Mouse (Mus musculus) hindbrain, embryonic 12.5 days (tissue): Measurements from ENCODE around the gene Atg9b. TPM values are rescaled to one million over a fixed set of nuclear protein-coding genes. Genes with fewer than 3 reads are reported as not detected.
A peak's percentile ranks its signal among the peaks of the same experiment; 100 is the strongest.

Experiments
- ATAC-seq: fragments of 200-750 bp; cut with Nextera tagmentation; 2 replicates; pipeline ENCODE4 v1.8.0; 2017; ENCODE audit warnings: moderate TSS enrichment; ENCODE audit not compliant: low FRiP score
- H3K27ac ChIP-seq: fragments of 300-500 bp; sonication (generic); 2 replicates; pipeline ENCODE4 v1.5.1; 2016; ENCODE audit warnings: mild to moderate bottlenecking
- H3K27me3 ChIP-seq: fragments of 300-500 bp; sonication (generic); 2 replicates; pipeline ENCODE4 v1.6.1; 2016; ENCODE audit warnings: mild to moderate bottlenecking
- H3K36me3 ChIP-seq: fragments of 300-500 bp; sonication (generic); 2 replicates; pipeline ENCODE4 v1.6.1; 2016; ENCODE audit warnings: mild to moderate bottlenecking
- H3K4me1 ChIP-seq: fragments of 300-500 bp; sonication (generic); 2 replicates; pipeline ENCODE4 v1.6.1; 2016
- H3K4me2 ChIP-seq: fragments of 300-500 bp; sonication (generic); replicated peaks from 2 replicates; pipeline ENCODE4 v1.6.1; 2016; ENCODE audit warnings: mild to moderate bottlenecking
- H3K4me3 ChIP-seq: fragments of 300-500 bp; sonication (generic); 2 replicates; pipeline ENCODE4 v1.5.1; 2016; ENCODE audit warnings: mild to moderate bottlenecking
- H3K9ac ChIP-seq: fragments of 300-500 bp; sonication (generic); 2 replicates; pipeline ENCODE4 v1.6.1; 2016; ENCODE audit warnings: mild to moderate bottlenecking, moderate library complexity
- H3K9me3 ChIP-seq: fragments of 300-500 bp; sonication (generic); replicated peaks from 2 replicates; pipeline ENCODE4 v1.6.1; 2016; ENCODE audit warnings: mild to moderate bottlenecking
- WGBS: fragments of 180-500 bp; shearing (Covaris S2); methylation state at CpG from one replicate; pipeline ENCODE4 v1.1.7; 2016; 5-methylcytosine and 5-hydroxymethylcytosine counted together
- polyA plus RNA-seq: library from polyadenylated mRNA; unstranded; fragments of >200 nt; fragmentation: Nextera tagmentation; extraction: Ambion mirVana; gene quantifications from 2 replicates; pipeline ENCODE4 v1.2.1, GENCODE M21; 2016

Atg9b gene
- polyA plus RNA-seq, 1 experiment from 2014 or later: 0.46 TPM

GRCm38 (mm10) chr5:24343379-24343778 lies 48.6 kb downstream of the Atg9b start:
- H3K4me1 ChIP-seq: peaks cover 58% of the 10 kb centered on the region
- no peaks in the 10 kb centered on the region for H3K9me3 ChIP-seq
- H3K4me2 ChIP-seq: peak overlapping the region; percentile 26; the same call in 1 of the 2 replicates
- 0 out of 2 replicates have a peak, but pooled peaks have one; percentile 7 for ATAC-seq
- H3K36me3 ChIP-seq: no peaks in the 10 kb centered on the region
- H3K4me3 ChIP-seq: no peak overlapping the region
- H3K9ac ChIP-seq: 0 out of 2 replicates have a peak overlapping the region, but pooled peaks have one; percentile 45
- peaks cover 7% of the 10 kb centered on the region; the same call in 1 of the 2 replicates for H3K27me3 ChIP-seq
- peak overlapping the region; percentile 97 for H3K27ac ChIP-seq

GRCm38 (mm10) chr5:24342966-24343365 lies 49.0 kb downstream of the Atg9b start:
- Histone ChIP-seq H3K4me3 (no peak overlapping the region), H3K4me1 (peaks cover 56% of the 10 kb centered on the region)
- WGBS: 41% methylated on average over 8 of the region's 8 CpGs

DNA sequence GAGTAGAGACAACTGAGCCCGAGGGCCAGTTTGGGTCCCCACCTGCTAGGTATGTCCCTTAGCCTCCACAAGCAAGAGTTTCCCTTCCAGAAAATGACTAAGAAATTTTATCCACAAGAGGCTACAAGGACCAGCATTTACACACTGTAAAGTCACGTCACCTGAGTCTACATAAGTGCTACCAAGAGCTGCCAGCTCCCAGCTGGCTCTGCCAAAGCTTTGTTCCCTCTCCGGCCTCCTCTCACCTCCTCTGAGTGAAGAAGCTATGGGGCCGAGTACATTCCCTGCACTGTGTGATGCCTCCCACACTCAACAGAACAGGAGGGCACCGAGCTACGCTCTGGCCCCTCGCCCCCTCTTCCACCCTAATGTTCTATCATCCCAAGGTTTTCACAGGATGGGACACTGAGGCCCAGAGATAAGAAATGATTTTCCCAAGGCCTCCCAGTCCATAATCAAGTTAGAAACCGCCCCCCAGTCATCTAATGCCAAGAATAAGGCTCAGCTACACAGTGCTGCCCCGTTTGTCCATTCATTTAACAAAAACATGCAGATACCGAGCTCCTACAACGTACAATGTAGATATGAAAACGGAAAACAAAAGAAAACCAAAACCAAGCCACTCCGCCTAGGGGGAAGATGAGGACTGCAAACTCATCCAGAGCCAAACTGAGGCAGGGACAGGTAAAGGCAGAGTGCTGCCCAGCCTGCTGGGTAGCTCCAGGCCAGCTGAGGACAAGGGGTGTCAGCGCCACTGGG lies 49.6 kb downstream of the Atg9b start:
- H3K27ac ChIP-seq: peak overlapping the region; percentile 97
- H3K9me3 ChIP-seq: no peaks in the 10 kb centered on the region
- no peak overlapping the region for H3K9ac ChIP-seq
- no peaks in the 10 kb centered on the region for H3K36me3 ChIP-seq
- WGBS: 77% methylated on average over 14 of the region's 14 CpGs
- H3K4me1 ChIP-seq: peaks cover 56% of the 10 kb centered on the region
- peaks cover 5% of the 10 kb centered on the region; the same call in 1 of the 2 replicates for H3K27me3 ChIP-seq
- H3K4me2 ChIP-seq: no peak overlapping the region
- H3K4me3 ChIP-seq: no peak overlapping the region
- ATAC-seq: no peak

More at GRCm38 (mm10) chr5:24342966-24343365, 49.0 kb downstream of the Atg9b start:
- 0 out of 2 replicates have a peak overlapping the region, but pooled peaks have one; percentile 26 for H3K4me2 ChIP-seq
- ATAC-seq: no peak
- peak overlapping the region; percentile 97 for H3K27ac ChIP-seq
- no peaks in the 10 kb centered on the region for H3K9me3 ChIP-seq
- H3K9ac ChIP-seq: no peak overlapping the region
- H3K36me3 ChIP-seq: no peaks in the 10 kb centered on the region
- peaks cover 7% of the 10 kb centered on the region; the same call in 1 of the 2 replicates for H3K27me3 ChIP-seq

- no peaks in the 10 kb centered on the region for H3K27me3 ChIP-seq
- H3K4me2 ChIP-seq: no peak overlapping the region
- no peaks in the 10 kb centered on the region for H3K9me3 ChIP-seq
- H3K4me1 ChIP-seq: peaks cover 55% of the 10 kb centered on the region
- no peak overlapping the region for H3K4me3 ChIP-seq
- no peak overlapping the region for H3K9ac ChIP-seq
- no peak overlapping the region for H3K27ac ChIP-seq
- no peaks in the 10 kb centered on the region for H3K36me3 ChIP-seq
- ATAC-seq: no peak
- WGBS: 73% methylated on average over 2 of the region's 2 CpGs
These were observed 54.1 kb downstream of the Atg9b start for GRCm38 (mm10) chr5:24337821-24338220.

DNA sequence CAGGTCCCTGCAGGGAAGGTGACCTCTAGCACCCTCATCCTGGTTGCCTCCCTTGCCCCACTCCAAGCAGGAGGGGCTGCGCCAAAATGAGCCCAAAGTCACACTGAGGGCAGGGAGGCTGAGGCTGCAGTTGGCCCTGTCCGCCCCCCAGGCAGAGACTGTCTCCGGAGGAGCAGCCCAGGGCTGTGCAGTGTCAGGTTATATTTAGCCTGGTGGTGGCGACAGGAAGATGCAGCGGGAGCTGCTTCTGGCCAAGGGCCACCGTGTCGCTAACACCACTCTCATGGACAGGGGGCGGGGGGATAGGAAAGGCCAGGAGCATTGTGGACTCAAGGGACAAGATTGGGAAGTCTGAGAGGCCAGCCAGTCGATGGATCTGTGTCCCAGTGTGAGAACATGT lies 54.6 kb downstream of the Atg9b start:
- Histone ChIP-seq H3K4me3 (no peak overlapping the region), H3K27ac (0 out of 2 replicates have a peak overlapping the region, but pooled peaks have one; percentile 18), H3K9ac (no peak overlapping the region), H3K36me3 (no peaks in the 10 kb centered on the region), H3K4me1 (peaks cover 50% of the 10 kb centered on the region), H3K9me3 (no peaks in the 10 kb centered on the region), H3K4me2 (no peak overlapping the region), H3K27me3 (no peaks in the 10 kb centered on the region)
- WGBS: 27% methylated on average over 9 of the region's 9 CpGs
- ATAC-seq: 0 out of 2 replicates have a peak, but pooled peaks have one; percentile 11

DNA sequence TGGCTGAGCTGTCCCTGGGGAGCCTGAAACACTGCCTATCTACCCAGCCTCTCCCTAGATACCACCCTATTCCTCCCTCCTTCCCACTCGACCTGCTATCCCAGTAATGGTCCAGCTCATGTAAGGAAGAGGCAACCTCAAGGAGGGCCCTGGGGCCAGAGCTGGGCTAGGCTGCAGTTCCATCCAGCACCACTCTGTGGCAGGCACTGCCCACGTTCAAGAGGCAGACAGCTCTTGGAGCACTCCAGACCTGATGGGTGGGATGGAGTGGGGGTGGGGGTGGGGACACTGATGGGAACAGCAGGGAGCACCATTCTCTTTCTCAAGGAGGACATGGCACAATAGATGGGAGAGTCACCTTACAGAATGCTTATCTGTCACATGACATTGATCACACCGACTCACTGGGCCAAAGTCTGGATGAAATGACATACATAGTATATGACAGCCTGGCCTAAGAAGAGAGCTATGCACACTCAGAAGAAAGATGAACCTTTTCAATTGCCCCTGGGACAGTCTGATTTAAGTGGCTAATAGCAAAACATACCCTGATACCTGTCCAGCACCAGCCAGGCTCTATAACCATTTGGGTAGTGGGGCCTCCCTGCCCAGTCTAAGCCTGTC lies 55.9 kb downstream of the Atg9b start:
- ATAC-seq: peak; percentile 88
- Histone ChIP-seq H3K36me3 (peaks cover 7% of the 10 kb centered on the region; the same call in 1 of the 2 replicates), H3K27me3 (no peaks in the 10 kb centered on the region), H3K9ac (no peak overlapping the region), H3K27ac (peak overlapping the region; percentile 52), H3K9me3 (no peaks in the 10 kb centered on the region), H3K4me2 (no peak overlapping the region), H3K4me1 (peaks cover 38% of the 10 kb centered on the region), H3K4me3 (no peak overlapping the region)
- 5% methylated on average over 3 of the region's 3 CpGs for WGBS

DNA sequence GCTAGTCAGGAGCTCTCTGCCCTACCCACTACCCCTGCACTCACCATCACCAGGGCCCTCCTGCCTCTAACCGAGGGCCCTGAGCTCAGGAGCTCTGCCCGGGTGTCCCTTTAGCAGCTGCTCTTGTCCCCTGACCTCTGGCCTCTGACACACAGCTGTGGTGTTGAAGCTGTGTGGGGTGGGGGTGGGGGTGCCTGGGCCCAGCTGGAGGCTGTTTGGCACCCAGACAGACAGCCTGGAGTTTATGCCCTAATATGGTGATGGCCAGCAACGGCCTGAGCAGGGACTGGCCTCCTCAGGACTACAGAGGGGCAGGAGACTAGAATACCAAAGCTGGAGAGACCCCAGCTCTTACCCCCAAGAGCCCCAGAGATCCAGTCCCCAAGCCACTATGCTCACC lies 57.2 kb downstream of the Atg9b start:
- no peak for ATAC-seq

More for the DNA sequence above, 57.2 kb downstream of the Atg9b start:
- Histone ChIP-seq H3K9me3 (no peaks in the 10 kb centered on the region), H3K4me1 (peaks cover 45% of the 10 kb centered on the region), H3K9ac (no peak overlapping the region; the same call in 1 of the 2 replicates), H3K4me3 (no peak overlapping the region), H3K27ac (peak overlapping the region; percentile 52; the same call in 1 of the 2 replicates), H3K4me2 (no peak overlapping the region), H3K27me3 (no peaks in the 10 kb centered on the region), H3K36me3 (peaks cover 7% of the 10 kb centered on the region; the same call in 1 of the 2 replicates)
- WGBS: 29% methylated on average over 3 of the region's 3 CpGs

Other genes starting within 250 kb of the Atg9b start
- 17.6 and 19.9 TPM in 2 replicates for gene Nupl2, start 227.2 kb downstream of the Atg9b start, polyA plus RNA-seq
- 14.6 and 17.4 TPM in 2 replicates for gene Kcnh2, start 40.5 kb downstream of the Atg9b start, polyA plus RNA-seq
- gene Nos3, start 27.3 kb downstream of the Atg9b start, polyA plus RNA-seq: 8.8 and 9.0 TPM in 2 replicates
- gene Abcb8, start 1.5 kb upstream of the Atg9b start, polyA plus RNA-seq: 38.7 and 43.5 TPM in 2 replicates
- 1.0 and 1.2 TPM in 2 replicates for gene Asic3, start 21.2 kb upstream of the Atg9b start, polyA plus RNA-seq
- 61.0 and 63.8 TPM in 2 replicates for gene Cdk5, start 31.4 kb upstream of the Atg9b start, polyA plus RNA-seq
- 38.1 and 39.9 TPM in 2 replicates for gene Slc4a2, start 31.7 kb upstream of the Atg9b start, polyA plus RNA-seq
- 109 and 113 TPM in 2 replicates for gene Fastk, start 53.1 kb upstream of the Atg9b start, polyA plus RNA-seq
- gene Tmub1, start 55.7 kb upstream of the Atg9b start, polyA plus RNA-seq: 32.6 and 36.7 TPM in 2 replicates
- 83.7 and 86.2 TPM in 2 replicates for gene Agap3, start 60.0 kb upstream of the Atg9b start, polyA plus RNA-seq
- 5.6 and 6.7 TPM in 2 replicates for gene Gbx1, start 135.1 kb upstream of the Atg9b start, polyA plus RNA-seq
- gene Asb10, start 148.8 kb upstream of the Atg9b start, polyA plus RNA-seq: 0.32 and 0.42 TPM in 2 replicates
- gene 4931409K22Rik, start 164.7 kb upstream of the Atg9b start, polyA plus RNA-seq: not detected in 2 replicates
- 108 and 110 TPM in 2 replicates for gene Abcf2, start 185.3 kb upstream of the Atg9b start, polyA plus RNA-seq
- 22.3 and 23.1 TPM in 2 replicates for gene Chpf2, start 194.6 kb upstream of the Atg9b start, polyA plus RNA-seq
- gene Smarcd3, start 232.3 kb upstream of the Atg9b start, polyA plus RNA-seq: 78.4 and 83.2 TPM in 2 replicates